ENCODE assay signal across 8 mouse cellular contexts in the genomic region with DNA sequence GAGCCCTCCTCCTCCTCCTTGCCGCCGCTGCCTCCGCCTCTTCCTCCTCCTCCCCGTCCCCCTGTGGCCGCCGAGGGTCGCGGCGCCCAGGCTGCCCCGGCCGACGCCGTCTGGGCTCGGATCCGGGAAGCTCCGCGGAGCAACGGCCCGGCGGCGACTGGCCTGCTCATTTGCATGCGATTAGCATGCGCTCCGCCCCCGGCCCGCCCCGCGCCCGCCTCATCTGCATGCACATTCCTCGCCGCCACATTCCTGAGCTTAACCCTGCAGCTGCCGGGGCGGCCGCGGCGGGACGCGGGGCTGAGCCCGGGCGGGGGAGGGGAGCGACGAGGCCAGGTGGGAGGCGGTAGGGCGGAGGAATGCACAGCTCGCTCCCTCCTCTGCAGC. TPM values are rescaled to one million over a fixed set of nuclear protein-coding genes. Genes with fewer than 3 reads are reported as not detected.
DNase-seq lines count a peak whose midpoint lies in the region; ATAC-seq and TF ChIP-seq lines count a peak whose summit lies in the region.

No protein-coding gene starts in this region.

- peak; percentile 82 for TF ChIP-seq POLR2A in ES-Bruce4 (IDR thresholded peaks at IDR 0.05; ENCODE audit: insufficient read depth, low read length)

- peak overlapping the region; percentile 83 for H3K4me3 ChIP-seq in ES-Bruce4 (ENCODE audit: low read depth, low read length)
- H3K4me3 ChIP-seq in forebrain, embryonic 12.5 days (replicated peaks) = peak overlapping the region; percentile 79
- peak overlapping the region; percentile 95 for H3K4me3 ChIP-seq in heart, postnatal 0 days (ENCODE audit: low read depth, low read length)
- peak overlapping the region; percentile 66 for H3K4me3 ChIP-seq in liver, embryonic 15.5 days (replicated peaks)
- H3K4me3 ChIP-seq in neural tube, embryonic 11.5 days (ENCODE audit: low read depth, low read length) = peak overlapping the region; percentile 83
- H3K4me3 ChIP-seq in stomach, embryonic 16.5 days (replicated peaks; ENCODE audit: low read length) = peak overlapping the region; percentile 83

- no peaks in the 10 kb centered on the region for H3K27me3 ChIP-seq in ES-Bruce4 (ENCODE audit: control insufficient read depth, insufficient read depth, low read length, poor library complexity, severe bottlenecking)
- no peaks in the 10 kb centered on the region for H3K27me3 ChIP-seq in forebrain, embryonic 12.5 days
- H3K27me3 ChIP-seq in heart, postnatal 0 days (ENCODE audit: control insufficient read depth, insufficient read depth, low read length) = no peaks in the 10 kb centered on the region
- peaks cover 38% of the 10 kb centered on the region for H3K27me3 ChIP-seq in liver, embryonic 15.5 days
- no peaks in the 10 kb centered on the region for H3K27me3 ChIP-seq in neural tube, embryonic 11.5 days (ENCODE audit: control insufficient read depth, insufficient read depth, low read length)
- H3K27me3 ChIP-seq in stomach, embryonic 16.5 days (ENCODE audit: control insufficient read depth, insufficient read depth, low read length) = no peaks in the 10 kb centered on the region

- WGBS in forebrain, embryonic 12.5 days = 0% methylated on average over 43 of the region's 45 CpGs
- WGBS in heart, postnatal 0 days = under 1% methylated on average over 35 of the region's 45 CpGs
- WGBS in liver, embryonic 15.5 days (ENCODE audit: insufficient replicate concordance) = under 1% methylated on average over 45 of the region's 45 CpGs
- 1% methylated on average over 30 of the region's 45 CpGs for WGBS in neural tube, embryonic 11.5 days
- 2% methylated on average over 31 of the region's 45 CpGs for WGBS in stomach, embryonic 16.5 days

- no peak for TF ChIP-seq CTCF in ES-Bruce4 (IDR thresholded peaks at IDR 0.05; ENCODE audit: low read depth, low read length)
- TF ChIP-seq CTCF in heart, postnatal 0 days (IDR thresholded peaks at IDR 0.05; ENCODE audit: low read depth) = peak; percentile 28

- peak; percentile 63; the same call in 1 of the 2 replicates for TF ChIP-seq EP300 in ES-Bruce4 (IDR thresholded peaks at IDR 0.05; ENCODE audit: insufficient read depth, low read depth, low read length)
- peak; percentile 81; the same call in 1 of the 2 replicates for TF ChIP-seq EP300 in heart, postnatal 0 days (IDR thresholded peaks at IDR 0.05; ENCODE audit: low read depth)

- DNase-seq in c-Kit-positive CD71-positive TER-119-positive erythroid progenitor cells, embryonic 14.5 days (ENCODE audit: low spot score) = peak; percentile 71
- DNase-seq in heart, postnatal 0 days (ENCODE audit: low spot score) = peak; percentile 98
- peak; percentile 98 to 99 for DNase-seq in kidney, postnatal 4 days
- peak; percentile 97 for DNase-seq in neural tube, embryonic 11.5 days (ENCODE audit: low spot score)

- H3K9ac ChIP-seq in ES-Bruce4 (ENCODE audit: low read depth, poor library complexity, severe bottlenecking) = peak overlapping the region; percentile 99
- H3K9ac ChIP-seq in forebrain, embryonic 12.5 days = peak overlapping the region; percentile 89
- peak overlapping the region; percentile 98 for H3K9ac ChIP-seq in heart, postnatal 0 days (replicated peaks; ENCODE audit: low read depth, low read length)
- peak overlapping the region; percentile 58 for H3K9ac ChIP-seq in liver, embryonic 15.5 days
- peak overlapping the region; percentile 92 for H3K9ac ChIP-seq in neural tube, embryonic 11.5 days (ENCODE audit: low read length)
- H3K9ac ChIP-seq in stomach, embryonic 16.5 days (ENCODE audit: low read length) = peak overlapping the region; percentile 96

- H3K27ac ChIP-seq in ES-Bruce4 (ENCODE audit: insufficient read depth, low read length) = peak overlapping the region; percentile 86
- H3K27ac ChIP-seq in forebrain, embryonic 12.5 days = peak overlapping the region; percentile 79
- peak overlapping the region; percentile 100 for H3K27ac ChIP-seq in heart, postnatal 0 days (ENCODE audit: low read depth)
- H3K27ac ChIP-seq in liver, embryonic 15.5 days (replicated peaks) = peak overlapping the region; percentile 72
- peak overlapping the region; percentile 84 for H3K27ac ChIP-seq in neural tube, embryonic 11.5 days (ENCODE audit: low read depth, low read length)
- peak overlapping the region; percentile 95 for H3K27ac ChIP-seq in stomach, embryonic 16.5 days (ENCODE audit: low read length)

- peak; percentile 96 for ATAC-seq in forebrain, embryonic 12.5 days (ENCODE audit: low FRiP score)
- peak; percentile 93 for ATAC-seq in heart, postnatal 0 days (ENCODE audit: insufficient read depth, low read depth)
- ATAC-seq in liver, embryonic 15.5 days (ENCODE audit: insufficient read depth) = peak; percentile 88
- ATAC-seq in neural tube, embryonic 11.5 days (ENCODE audit: insufficient read depth, low FRiP score, low TSS enrichment) = peak; percentile 96
- peak; percentile 95 for ATAC-seq in stomach, embryonic 16.5 days (ENCODE audit: insufficient read depth, low FRiP score)

- peaks cover 5% of the 10 kb centered on the region for H3K4me1 ChIP-seq in ES-Bruce4 (ENCODE audit: control insufficient read depth, insufficient read depth, low read length)
- peaks cover 22% of the 10 kb centered on the region for H3K4me1 ChIP-seq in forebrain, embryonic 12.5 days
- H3K4me1 ChIP-seq in heart, postnatal 0 days (ENCODE audit: control insufficient read depth, insufficient read depth) = peaks cover 50% of the 10 kb centered on the region
- H3K4me1 ChIP-seq in liver, embryonic 15.5 days (replicated peaks) = peaks cover 29% of the 10 kb centered on the region
- peaks cover 16% of the 10 kb centered on the region for H3K4me1 ChIP-seq in neural tube, embryonic 11.5 days (ENCODE audit: control insufficient read depth, insufficient read depth, low read length)
- H3K4me1 ChIP-seq in stomach, embryonic 16.5 days (ENCODE audit: control insufficient read depth, insufficient read depth, low read length) = peaks cover 36% of the 10 kb centered on the region

- H3K4me2 ChIP-seq in forebrain, embryonic 12.5 days = peak overlapping the region; percentile 96
- peak overlapping the region; percentile 91 for H3K4me2 ChIP-seq in heart, postnatal 0 days (ENCODE audit: low read depth, low read length)
- H3K4me2 ChIP-seq in liver, embryonic 15.5 days = peak overlapping the region; percentile 87
- H3K4me2 ChIP-seq in neural tube, embryonic 11.5 days (ENCODE audit: low read depth) = peak overlapping the region; percentile 88
- H3K4me2 ChIP-seq in stomach, embryonic 16.5 days (ENCODE audit: low read depth, low read length) = peak overlapping the region; percentile 85

- no peaks in the 10 kb centered on the region for H3K9me3 ChIP-seq in ES-Bruce4 (replicated peaks; ENCODE audit: control insufficient read depth, insufficient read depth, low read length, poor library complexity, severe bottlenecking)
- H3K9me3 ChIP-seq in forebrain, embryonic 12.5 days = no peaks in the 10 kb centered on the region
- H3K9me3 ChIP-seq in heart, postnatal 0 days (replicated peaks; ENCODE audit: control insufficient read depth, low read length) = no peaks in the 10 kb centered on the region
- no peaks in the 10 kb centered on the region for H3K9me3 ChIP-seq in liver, embryonic 15.5 days (replicated peaks)
- no peaks in the 10 kb centered on the region for H3K9me3 ChIP-seq in neural tube, embryonic 11.5 days (ENCODE audit: control insufficient read depth, low read length)
- H3K9me3 ChIP-seq in stomach, embryonic 16.5 days (replicated peaks; ENCODE audit: control insufficient read depth, low read length) = no peaks in the 10 kb centered on the region

- no peaks in the 10 kb centered on the region; the same call in 1 of the 2 replicates for H3K36me3 ChIP-seq in ES-Bruce4 (ENCODE audit: control insufficient read depth, insufficient read depth, low read length, poor library complexity, severe bottlenecking)
- no peaks in the 10 kb centered on the region for H3K36me3 ChIP-seq in forebrain, embryonic 12.5 days (replicated peaks)
- no peaks in the 10 kb centered on the region for H3K36me3 ChIP-seq in heart, postnatal 0 days (replicated peaks; ENCODE audit: control insufficient read depth, insufficient read depth, low read length)
- no peaks in the 10 kb centered on the region for H3K36me3 ChIP-seq in liver, embryonic 15.5 days (replicated peaks)
- H3K36me3 ChIP-seq in neural tube, embryonic 11.5 days (ENCODE audit: control insufficient read depth, insufficient read depth, low read length) = no peaks in the 10 kb centered on the region
- no peaks in the 10 kb centered on the region for H3K36me3 ChIP-seq in stomach, embryonic 16.5 days (ENCODE audit: control insufficient read depth, insufficient read depth, low read length)

RNA-seq across cellular contexts. Expression of a gene that starts 0.3 kb away (rescaled TPM):
- 42.2 and 43.0 TPM in 2 replicates for polyA plus RNA-seq in ES-Bruce4 (2011; ENCODE audit: insufficient read depth, insufficient read length, low read depth, missing spikeins)
- 8.8 and 9.1 TPM in 2 replicates for polyA plus RNA-seq in forebrain, embryonic 12.5 days (2016; fragmentation: Nextera tagmentation; extraction: Ambion mirVana)
- total RNA-seq in heart, postnatal 0 days (2014; rRNA removed; ENCODE audit: low replicate concordance) = 18.5 and 21.1 TPM in 2 replicates
- polyA plus RNA-seq in heart, postnatal 0 days (2015; fragmentation: Nextera tagmentation; extraction: Ambion mirVana) = 8.0 and 8.2 TPM in 2 replicates
- 1.4 and 1.7 TPM in 2 replicates for polyA plus RNA-seq in liver, embryonic 15.5 days (2015; fragmentation: Nextera tagmentation; extraction: Ambion mirVana)
- polyA plus RNA-seq in neural tube, embryonic 11.5 days (2014; fragmentation: Nextera tagmentation; extraction: Ambion mirVana) = 9.6 and 10.1 TPM in 2 replicates
- polyA plus RNA-seq in stomach, embryonic 16.5 days (2015; fragmentation: Nextera tagmentation; extraction: Ambion mirVana) = 7.2 and 8.0 TPM in 2 replicates

Comparison
In these comparisons a context has a peak if more than half of its experiments do, and no peak if none do; other contexts are left out.
1. Peak in every context shown above with its lines: DNase-seq, ATAC-seq, H3K4me3 ChIP-seq and H3K27ac ChIP-seq.